Mouse (Mus musculus) kidney, adult 2 months (tissue): Measurements from ENCODE around the gene Syce1.

Source experiments
- CTCF ChIP-seq: fragments of 200-500 bp; conservative IDR thresholded peaks from 2 replicates; pipeline ENCODE4 v1.5.1; 2011; ENCODE audit warnings: low read depth, mild to moderate bottlenecking, control low read depth, low read length, moderate library complexity, mixed read lengths; ENCODE audit not compliant: insufficient read depth, insufficient read length
- POLR2A ChIP-seq: fragments of 200-500 bp; IDR thresholded peaks from one replicate; pipeline ENCODE4 v1.6.1; 2011; ENCODE audit warnings: low read depth, low read length, control low read depth

GRCm38 (mm10) chr7:140821653-140822329 lies 34.1 kb upstream of the Syce1 start, which contains the start of gene Zfp941:
- no peak for TF ChIP-seq CTCF
- TF ChIP-seq POLR2A = no peak
